Mouse (Mus musculus) lung, embryonic 14.5 days (tissue): ENCODE data around the gene Notch2. TPM values are rescaled to one million over a fixed set of nuclear protein-coding genes. Genes with fewer than 3 reads are reported as not detected.

Experiments used
- ATAC-seq: fragments of 200-750 bp; cut with Nextera tagmentation; 2 replicates; pipeline ENCODE4 v1.8.0; 2017; ENCODE audit warnings: mild to moderate bottlenecking, moderate TSS enrichment, moderate library complexity; ENCODE audit not compliant: insufficient read depth
- DNase-seq: peaks from one replicate; pipeline ENCODE4 v3.0.0-alpha.2; 2015
- H3K27ac ChIP-seq: fragments of 300-500 bp; sonication (generic); 2 replicates; pipeline ENCODE4 v1.5.1; 2014; ENCODE audit warnings: low read depth, mild to moderate bottlenecking, moderate library complexity
- H3K27me3 ChIP-seq: fragments of 300-500 bp; sonication (generic); 2 replicates; pipeline ENCODE4 v1.6.1; 2014; ENCODE audit warnings: low read length, control low read depth; ENCODE audit not compliant: insufficient read depth
- H3K36me3 ChIP-seq: fragments of 300-500 bp; sonication (generic); 2 replicates; pipeline ENCODE4 v1.6.1; 2014; ENCODE audit warnings: control low read depth; ENCODE audit not compliant: insufficient read depth
- H3K4me1 ChIP-seq: fragments of 300-500 bp; sonication (generic); 2 replicates; pipeline ENCODE4 v1.6.1; 2014; ENCODE audit warnings: antibody characterized with exemption, control low read depth; ENCODE audit not compliant: insufficient read depth
- H3K4me2 ChIP-seq: fragments of 300-500 bp; sonication (generic); 2 replicates; pipeline ENCODE4 v1.6.1; 2014; ENCODE audit warnings: mild to moderate bottlenecking
- H3K4me3 ChIP-seq: fragments of 300-500 bp; sonication (generic); 2 replicates; pipeline ENCODE4 v1.5.1; 2014; ENCODE audit warnings: low read depth, low read length
- H3K9ac ChIP-seq: fragments of 300-500 bp; sonication (generic); 2 replicates; pipeline ENCODE4 v1.6.1; 2014
- H3K9me3 ChIP-seq: fragments of 300-500 bp; sonication (generic); 2 replicates; pipeline ENCODE4 v1.6.1; 2016; ENCODE audit warnings: low read depth, low read length, control low read depth
- CTCF ChIP-seq: IDR thresholded peaks from 2 replicates; pipeline ENCODE4 v1.5.1; 2016; ENCODE audit warnings: antibody characterized with exemption, low read depth
- WGBS: fragments of 180-500 bp; shearing (Covaris S2); extraction: QIAGEN DNeasy Blood & Tissue Kit; methylation state at CpG from one replicate; pipeline ENCODE4 v1.1.7; 2014; 5-methylcytosine and 5-hydroxymethylcytosine counted together
- polyA plus RNA-seq: library from polyadenylated mRNA; unstranded; fragments of >200 nt; fragmentation: Nextera tagmentation; extraction: Ambion mirVana; gene quantifications from 2 replicates; pipeline ENCODE4 v1.2.1, GENCODE M21; 2014

The Notch2 gene
- polyA plus RNA-seq, 1 experiment from 2014 or later = 43.8 TPM

- peaks cover 44% of the 10 kb centered on the region for H3K36me3 ChIP-seq
Observed at GRCm38 (mm10) chr3:98082188-98082587, 68.9 kb downstream of the Notch2 start.

GRCm38 (mm10) chr3:98082972-98083371 is 69.6 kb downstream of the Notch2 start:
- Histone ChIP-seq H3K9ac (no peak overlapping the region), H3K4me1 (0 out of 2 replicates have a peak, but pooled peaks cover 4% of the 10 kb centered on the region), H3K27me3 (no peaks in the 10 kb centered on the region), H3K4me3 (no peak overlapping the region), H3K27ac (no peak overlapping the region), H3K36me3 (peaks cover 42% of the 10 kb centered on the region), H3K4me2 (no peak overlapping the region), H3K9me3 (no peaks in the 10 kb centered on the region)
- no peak for DNase-seq
- ATAC-seq = no peak
- TF ChIP-seq CTCF = no peak
- 77% methylated on average over 3 of the region's 3 CpGs for WGBS

More at GRCm38 (mm10) chr3:98082188-98082587, 68.9 kb downstream of the Notch2 start:
- TF ChIP-seq CTCF = no peak
- Histone ChIP-seq H3K27me3 (no peaks in the 10 kb centered on the region), H3K9me3 (no peaks in the 10 kb centered on the region), H3K9ac (no peak overlapping the region), H3K4me1 (0 out of 2 replicates have a peak, but pooled peaks cover 4% of the 10 kb centered on the region), H3K27ac (no peak overlapping the region), H3K4me2 (no peak overlapping the region), H3K4me3 (no peak overlapping the region)
- 82% methylated on average over 3 of the region's 3 CpGs for WGBS
- no peak for ATAC-seq
- DNase-seq = no peak

- no peaks in the 10 kb centered on the region for H3K9me3 ChIP-seq
- no peak overlapping the region for H3K4me2 ChIP-seq
- H3K4me1 ChIP-seq = 0 out of 2 replicates have a peak, but pooled peaks cover 4% of the 10 kb centered on the region
- DNase-seq (no peak), ATAC-seq (no peak)
- no peak overlapping the region for H3K27ac ChIP-seq
- H3K4me3 ChIP-seq = no peak overlapping the region
- peaks cover 36% of the 10 kb centered on the region for H3K36me3 ChIP-seq
- H3K9ac ChIP-seq = no peak overlapping the region
- no peak for TF ChIP-seq CTCF
- WGBS = 74% methylated on average over 8 of the region's 8 CpGs
- no peaks in the 10 kb centered on the region for H3K27me3 ChIP-seq
Observed at GRCm38 (mm10) chr3:98084061-98084655, 70.8 kb downstream of the Notch2 start.

GRCm38 (mm10) chr3:98084870-98085269 is 71.5 kb downstream of the Notch2 start:
- no peak overlapping the region for H3K4me3 ChIP-seq
- no peaks in the 10 kb centered on the region for H3K9me3 ChIP-seq
- WGBS = 67% methylated on average over 13 of the region's 13 CpGs
- no peak for TF ChIP-seq CTCF
- peaks cover 36% of the 10 kb centered on the region for H3K36me3 ChIP-seq
- no peak overlapping the region for H3K4me2 ChIP-seq
- DNase-seq (no peak), ATAC-seq (no peak)
- 0 out of 2 replicates have a peak, but pooled peaks cover 4% of the 10 kb centered on the region for H3K4me1 ChIP-seq
- H3K27me3 ChIP-seq = no peaks in the 10 kb centered on the region
- H3K27ac ChIP-seq = peak overlapping the region; percentile 65; the same call in 1 of the 2 replicates
- H3K9ac ChIP-seq = no peak overlapping the region

GRCm38 (mm10) chr3:98085812-98086268 is 72.5 kb downstream of the Notch2 start:
- DNase-seq = peak; percentile 75

GRCm38 (mm10) chr3:98086441-98086840 is 73.1 kb downstream of the Notch2 start:
- Histone ChIP-seq H3K36me3 (peaks cover 33% of the 10 kb centered on the region), H3K9me3 (no peaks in the 10 kb centered on the region), H3K4me1 (0 out of 2 replicates have a peak, but pooled peaks cover 4% of the 10 kb centered on the region), H3K4me2 (no peak overlapping the region), H3K9ac (no peak overlapping the region), H3K27ac (peak overlapping the region; percentile 63; the same call in 1 of the 2 replicates), H3K4me3 (no peak overlapping the region), H3K27me3 (no peaks in the 10 kb centered on the region)
- DNase-seq = no peak
- no peak for TF ChIP-seq CTCF
- WGBS = 62% methylated on average over 4 of the region's 4 CpGs
- ATAC-seq = no peak

More at GRCm38 (mm10) chr3:98085812-98086268, 72.5 kb downstream of the Notch2 start:
- no peak for TF ChIP-seq CTCF
- H3K36me3 ChIP-seq = peaks cover 36% of the 10 kb centered on the region
- H3K9ac ChIP-seq = no peak overlapping the region
- 0 out of 2 replicates have a peak, but pooled peaks cover 4% of the 10 kb centered on the region for H3K4me1 ChIP-seq
- H3K4me2 ChIP-seq = no peak overlapping the region
- H3K27me3 ChIP-seq = no peaks in the 10 kb centered on the region
- H3K9me3 ChIP-seq = no peaks in the 10 kb centered on the region
- WGBS = 25% methylated on average over 5 of the region's 5 CpGs
- no peak overlapping the region for H3K4me3 ChIP-seq
- H3K27ac ChIP-seq = peak overlapping the region; percentile 65; the same call in 1 of the 2 replicates
- peak; percentile 75 for ATAC-seq

GRCm38 (mm10) chr3:98086860-98087259 is 73.5 kb downstream of the Notch2 start:
- no peaks in the 10 kb centered on the region for H3K9me3 ChIP-seq
- no peak overlapping the region for H3K4me3 ChIP-seq
- H3K9ac ChIP-seq = no peak overlapping the region
- peaks cover 30% of the 10 kb centered on the region for H3K36me3 ChIP-seq
- ATAC-seq (no peak), DNase-seq (no peak)
- H3K4me1 ChIP-seq = 0 out of 2 replicates have a peak, but pooled peaks cover 4% of the 10 kb centered on the region
- no peaks in the 10 kb centered on the region for H3K27me3 ChIP-seq
- WGBS = 54% methylated on average over 5 of the region's 5 CpGs
- H3K4me2 ChIP-seq = no peak overlapping the region
- TF ChIP-seq CTCF = no peak
- H3K27ac ChIP-seq = peak overlapping the region; percentile 63; the same call in 1 of the 2 replicates
